Mouse (Mus musculus): ENCODE data around the gene Ccdc134. TPM values are rescaled to one million over a fixed set of nuclear protein-coding genes. Genes with fewer than 3 reads are reported as not detected.

Ccdc134 gene
- polyA plus RNA-seq, 1 experiment: 82.1 TPM

GRCm38 (mm10) chr15:82186131-82186530 lies 58.4 kb downstream of the Ccdc134 start:
- H3ac ChIP-seq (ENCODE audit: control insufficient read depth, insufficient read length): no peak overlapping the region
- peaks cover 19% of the 10 kb centered on the region for H3K79me2 ChIP-seq (ENCODE audit: control insufficient read depth, insufficient read depth)
- H3K4me3 ChIP-seq: no peak overlapping the region
- H3K36me3 ChIP-seq (ENCODE audit: control insufficient read depth, insufficient read depth): peaks cover 100% of the 10 kb centered on the region
- no peaks in the 10 kb centered on the region for H3K27me3 ChIP-seq (ENCODE audit: control insufficient read depth, insufficient read depth, insufficient read length)
- no peak for TF ChIP-seq E2F4 (IDR thresholded peaks at IDR 0.05; ENCODE audit: insufficient read depth)
- no peak for TF ChIP-seq REST (IDR thresholded peaks at IDR 0.05; ENCODE audit: insufficient read depth, insufficient read length)
- TF ChIP-seq POLR2A (IDR thresholded peaks at IDR 0.05; ENCODE audit: insufficient read length, low read depth): peak; percentile 6
- H3K4me2 ChIP-seq (ENCODE audit: low read depth): no peak overlapping the region

- H3K27me3 ChIP-seq (ENCODE audit: control insufficient read depth, insufficient read depth, insufficient read length): no peaks in the 10 kb centered on the region
- H3K4me2 ChIP-seq (ENCODE audit: low read depth): no peak overlapping the region
- TF ChIP-seq REST (IDR thresholded peaks at IDR 0.05; ENCODE audit: insufficient read depth, insufficient read length) (no peak), TCF3 (IDR thresholded peaks at IDR 0.05; ENCODE audit: insufficient read length, low read depth) (no peak), MYOD1 (IDR thresholded peaks at IDR 0.05; ENCODE audit: control insufficient read depth in 1 of 3, insufficient read length in 2 of 3, low read depth in 2 of 3) (no peak), USF1 (IDR thresholded peaks at IDR 0.05; ENCODE audit: low read depth) (no peak), E2F4 (IDR thresholded peaks at IDR 0.05; ENCODE audit: insufficient read depth) (no peak), SRF (IDR thresholded peaks at IDR 0.05; ENCODE audit: control insufficient read depth, insufficient read length, low read depth) (no peak), POLR2A (IDR thresholded peaks at IDR 0.05; ENCODE audit: insufficient read length, low read depth) (no peak), MAX (IDR thresholded peaks at IDR 0.05; ENCODE audit: low read depth) (no peak)
- H3K79me2 ChIP-seq (ENCODE audit: control insufficient read depth, insufficient read depth): peaks cover 19% of the 10 kb centered on the region
- H3K36me3 ChIP-seq (ENCODE audit: control insufficient read depth, insufficient read depth): peaks cover 100% of the 10 kb centered on the region
- H3ac ChIP-seq (ENCODE audit: control insufficient read depth, insufficient read length): no peak overlapping the region
- H3K4me3 ChIP-seq: no peak overlapping the region
Measured at GRCm38 (mm10) chr15:82186931-82187330, 59.2 kb downstream of the Ccdc134 start.

- H3K4me3 ChIP-seq: no peak overlapping the region
- H3K27me3 ChIP-seq (ENCODE audit: control insufficient read depth, insufficient read depth, insufficient read length): no peaks in the 10 kb centered on the region
- H3K36me3 ChIP-seq (ENCODE audit: control insufficient read depth, insufficient read depth): peaks cover 100% of the 10 kb centered on the region
- H3K4me2 ChIP-seq (ENCODE audit: low read depth): no peak overlapping the region
- TF ChIP-seq SRF (IDR thresholded peaks at IDR 0.05; ENCODE audit: control insufficient read depth, insufficient read length, low read depth) (no peak), REST (IDR thresholded peaks at IDR 0.05; ENCODE audit: insufficient read depth, insufficient read length) (no peak), POLR2A (IDR thresholded peaks at IDR 0.05; ENCODE audit: insufficient read length, low read depth) (no peak), USF1 (IDR thresholded peaks at IDR 0.05; ENCODE audit: low read depth) (no peak), TCF12 (IDR thresholded peaks at IDR 0.05; ENCODE audit: insufficient read depth, poor library complexity, severe bottlenecking) (no peak), MYOG (IDR thresholded peaks at IDR 0.05; ENCODE audit: control insufficient read depth in 1 of 3, insufficient read depth in 1 of 3, insufficient read length in 2 of 3, low read depth in 2 of 3) (no peak), E2F4 (IDR thresholded peaks at IDR 0.05; ENCODE audit: insufficient read depth) (no peak), MYOD1 (IDR thresholded peaks at IDR 0.05; ENCODE audit: control insufficient read depth in 1 of 3, insufficient read length in 2 of 3, low read depth in 2 of 3) (no peak), CEBPB (IDR thresholded peaks at IDR 0.05; ENCODE audit: insufficient read depth, poor library complexity, severe bottlenecking) (no peak), POLR2AphosphoS2 (IDR thresholded peaks at IDR 0.05; ENCODE audit: insufficient read length, low read depth) (no peak), MAX (IDR thresholded peaks at IDR 0.05; ENCODE audit: low read depth) (no peak), TCF3 (IDR thresholded peaks at IDR 0.05; ENCODE audit: insufficient read length, low read depth) (no peak)
- H3K79me2 ChIP-seq (ENCODE audit: control insufficient read depth, insufficient read depth): peaks cover 19% of the 10 kb centered on the region
- no peak overlapping the region for H3ac ChIP-seq (ENCODE audit: control insufficient read depth, insufficient read length)
Measured at GRCm38 (mm10) chr15:82187401-82187800, 59.7 kb downstream of the Ccdc134 start.

GRCm38 (mm10) chr15:82187924-82188323 lies 60.2 kb downstream of the Ccdc134 start:
- no peak overlapping the region for H3K4me3 ChIP-seq
- H3K79me2 ChIP-seq (ENCODE audit: control insufficient read depth, insufficient read depth): peaks cover 19% of the 10 kb centered on the region
- peaks cover 100% of the 10 kb centered on the region for H3K36me3 ChIP-seq (ENCODE audit: control insufficient read depth, insufficient read depth)
- H3K4me2 ChIP-seq (ENCODE audit: low read depth): no peak overlapping the region
- TF ChIP-seq E2F4 (IDR thresholded peaks at IDR 0.05; ENCODE audit: insufficient read depth) (no peak), POLR2AphosphoS2 (IDR thresholded peaks at IDR 0.05; ENCODE audit: insufficient read length, low read depth) (no peak), TCF3 (IDR thresholded peaks at IDR 0.05; ENCODE audit: insufficient read length, low read depth) (no peak), CEBPB (IDR thresholded peaks at IDR 0.05; ENCODE audit: insufficient read depth, poor library complexity, severe bottlenecking) (no peak), POLR2A (IDR thresholded peaks at IDR 0.05; ENCODE audit: insufficient read length, low read depth) (no peak), MYOD1 (IDR thresholded peaks at IDR 0.05; ENCODE audit: control insufficient read depth in 1 of 3, insufficient read length in 2 of 3, low read depth in 2 of 3) (no peak), SRF (IDR thresholded peaks at IDR 0.05; ENCODE audit: control insufficient read depth, insufficient read length, low read depth) (no peak), MYOG (IDR thresholded peaks at IDR 0.05; ENCODE audit: control insufficient read depth in 1 of 3, insufficient read depth in 1 of 3, insufficient read length in 2 of 3, low read depth in 2 of 3) (no peak), MAX (IDR thresholded peaks at IDR 0.05; ENCODE audit: low read depth) (no peak), TCF12 (IDR thresholded peaks at IDR 0.05; ENCODE audit: insufficient read depth, poor library complexity, severe bottlenecking) (no peak), USF1 (IDR thresholded peaks at IDR 0.05; ENCODE audit: low read depth) (no peak), REST (IDR thresholded peaks at IDR 0.05; ENCODE audit: insufficient read depth, insufficient read length) (no peak)
- no peak overlapping the region for H3ac ChIP-seq (ENCODE audit: control insufficient read depth, insufficient read length)
- H3K27me3 ChIP-seq (ENCODE audit: control insufficient read depth, insufficient read depth, insufficient read length): no peaks in the 10 kb centered on the region

- peaks cover 96% of the 10 kb centered on the region for H3K36me3 ChIP-seq (ENCODE audit: control insufficient read depth, insufficient read depth)
Measured at GRCm38 (mm10) chr15:82188481-82189240, 60.9 kb downstream of the Ccdc134 start.

More at GRCm38 (mm10) chr15:82188481-82189240, 60.9 kb downstream of the Ccdc134 start:
- H3K79me2 ChIP-seq (ENCODE audit: control insufficient read depth, insufficient read depth): peaks cover 19% of the 10 kb centered on the region
- H3K27me3 ChIP-seq (ENCODE audit: control insufficient read depth, insufficient read depth, insufficient read length): no peaks in the 10 kb centered on the region
- no peak overlapping the region for H3ac ChIP-seq (ENCODE audit: control insufficient read depth, insufficient read length)
- TF ChIP-seq MYOG (IDR thresholded peaks at IDR 0.05; ENCODE audit: control insufficient read depth in 1 of 3, insufficient read depth in 1 of 3, insufficient read length in 2 of 3, low read depth in 2 of 3): peak in 2 of 3 experiments; percentile 13 to 32
- TF ChIP-seq REST (IDR thresholded peaks at IDR 0.05; ENCODE audit: insufficient read depth, insufficient read length): no peak
- peak in 2 of 3 experiments; percentile 24 to 29 for TF ChIP-seq MYOD1 (IDR thresholded peaks at IDR 0.05; ENCODE audit: control insufficient read depth in 1 of 3, insufficient read length in 2 of 3, low read depth in 2 of 3)
- no peak overlapping the region for H3K4me3 ChIP-seq
- no peak overlapping the region for H3K4me2 ChIP-seq (ENCODE audit: low read depth)

Data from myocyte (in vitro differentiated cells).